Mouse (Mus musculus): ENCODE measurements around the gene Fam171a1. TPM values are rescaled to one million over a fixed set of nuclear protein-coding genes. Genes with fewer than 3 reads are reported as not detected.
"Not testable (repeated sequence)": the region's sequence is repeated elsewhere in the genome, so short reads cannot be mapped to it uniquely, and the experiment has no call there.

Gene Fam171a1
- 21.7 and 23.7 TPM in 2 replicates for polyA plus RNA-seq (2012; rRNA removed)

- peak; percentile 73 for DNase-seq
- no peak for TF ChIP-seq POLR2A (IDR thresholded peaks at IDR 0.05; ENCODE audit: low read depth, low read length)
- TF ChIP-seq CTCF (conservative IDR thresholded peaks at IDR 0.05; ENCODE audit: insufficient read depth, insufficient read length, low read depth, low read length), result no peak
- Histone ChIP-seq H3K4me3 (ENCODE audit: insufficient read depth, low read depth, low read length) (no peak within 1 kb of the TSS), H3K36me3 (ENCODE audit: control insufficient read depth, insufficient read depth, low read length) (no peaks in the 10 kb centered on the region), H3K27ac (ENCODE audit: insufficient read depth, low read depth, low read length) (peak within 1 kb of the TSS; percentile 78), H3K27me3 (replicated peaks; ENCODE audit: control insufficient read depth, insufficient read depth, low read length) (no peaks in the 10 kb centered on the region), H3K4me1 (ENCODE audit: control insufficient read depth, insufficient read depth, low read length) (no peaks in the 10 kb centered on the region)
- 53% methylated on average over 4 of the region's 4 CpGs for WGBS
Observed at GRCm38 (mm10) chr2:3113866-3114265, at the start of gene Fam171a1. Fam171a1 (plus strand) TSS chr2:3114224.

- H3K4me3 ChIP-seq (ENCODE audit: insufficient read depth, low read depth, low read length), result no peak overlapping the region
- H3K27ac ChIP-seq (ENCODE audit: insufficient read depth, low read depth, low read length), result no peak overlapping the region
- WGBS, result 86% methylated on average over 1 of the region's 1 CpGs
- DNase-seq, result no peak
- TF ChIP-seq POLR2A (IDR thresholded peaks at IDR 0.05; ENCODE audit: low read depth, low read length) (no peak), CTCF (conservative IDR thresholded peaks at IDR 0.05; ENCODE audit: insufficient read depth, insufficient read length, low read depth, low read length) (no peak)
- H3K27me3 ChIP-seq (replicated peaks; ENCODE audit: control insufficient read depth, insufficient read depth, low read length), result no peaks in the 10 kb centered on the region
- no peaks in the 10 kb centered on the region for H3K4me1 ChIP-seq (ENCODE audit: control insufficient read depth, insufficient read depth, low read length)
- no peaks in the 10 kb centered on the region for H3K36me3 ChIP-seq (ENCODE audit: control insufficient read depth, insufficient read depth, low read length)
Observed at GRCm38 (mm10) chr2:3069140-3069539, 44.9 kb upstream of the Fam171a1 start.

- H3K27me3 ChIP-seq (replicated peaks; ENCODE audit: control insufficient read depth, insufficient read depth, low read length); H3K4me1 ChIP-seq (ENCODE audit: control insufficient read depth, insufficient read depth, low read length); H3K36me3 ChIP-seq (ENCODE audit: control insufficient read depth, insufficient read depth, low read length); H3K4me3 ChIP-seq (ENCODE audit: insufficient read depth, low read depth, low read length); DNase-seq; H3K27ac ChIP-seq (ENCODE audit: insufficient read depth, low read depth, low read length): not testable (repeated sequence)
- 86% methylated on average over 3 of the region's 3 CpGs for WGBS
Observed at GRCm38 (mm10) chr2:3088361-3088760, 25.7 kb upstream of the Fam171a1 start.

- DNase-seq, result peak; percentile 37
- H3K36me3 ChIP-seq (ENCODE audit: control insufficient read depth, insufficient read depth, low read length), result no peaks in the 10 kb centered on the region
- H3K4me1 ChIP-seq (ENCODE audit: control insufficient read depth, insufficient read depth, low read length), result no peaks in the 10 kb centered on the region
- no peak overlapping the region for H3K27ac ChIP-seq (ENCODE audit: insufficient read depth, low read depth, low read length)
- no peak overlapping the region for H3K4me3 ChIP-seq (ENCODE audit: insufficient read depth, low read depth, low read length)
- WGBS, result 6% methylated on average over 1 of the region's 1 CpGs
- TF ChIP-seq POLR2A (IDR thresholded peaks at IDR 0.05; ENCODE audit: low read depth, low read length), result no peak
- TF ChIP-seq CTCF (conservative IDR thresholded peaks at IDR 0.05; ENCODE audit: insufficient read depth, insufficient read length, low read depth, low read length), result 0 out of 2 replicates have a peak, but pooled peaks have one; percentile 14
- no peaks in the 10 kb centered on the region for H3K27me3 ChIP-seq (replicated peaks; ENCODE audit: control insufficient read depth, insufficient read depth, low read length)
Observed at GRCm38 (mm10) chr2:3089274-3089673, 24.8 kb upstream of the Fam171a1 start.

- no peaks in the 10 kb centered on the region for H3K4me1 ChIP-seq (ENCODE audit: control insufficient read depth, insufficient read depth, low read length)
- H3K27me3 ChIP-seq (replicated peaks; ENCODE audit: control insufficient read depth, insufficient read depth, low read length), result no peaks in the 10 kb centered on the region
- DNase-seq, result no peak
- WGBS, result 59% methylated on average over 1 of the region's 1 CpGs
- H3K36me3 ChIP-seq (ENCODE audit: control insufficient read depth, insufficient read depth, low read length), result no peaks in the 10 kb centered on the region
- TF ChIP-seq CTCF (conservative IDR thresholded peaks at IDR 0.05; ENCODE audit: insufficient read depth, insufficient read length, low read depth, low read length) (no peak), POLR2A (IDR thresholded peaks at IDR 0.05; ENCODE audit: low read depth, low read length) (no peak)
- no peak overlapping the region for H3K4me3 ChIP-seq (ENCODE audit: insufficient read depth, low read depth, low read length)
- no peak overlapping the region for H3K27ac ChIP-seq (ENCODE audit: insufficient read depth, low read depth, low read length)
Observed at GRCm38 (mm10) chr2:3096101-3096500, 17.9 kb upstream of the Fam171a1 start.

GRCm38 (mm10) chr2:3099971-3100370 lies 14.1 kb upstream of the Fam171a1 start:
- H3K4me3 ChIP-seq (ENCODE audit: insufficient read depth, low read depth, low read length), result no peak overlapping the region
- no peaks in the 10 kb centered on the region for H3K27me3 ChIP-seq (replicated peaks; ENCODE audit: control insufficient read depth, insufficient read depth, low read length)
- TF ChIP-seq POLR2A (IDR thresholded peaks at IDR 0.05; ENCODE audit: low read depth, low read length) (no peak), CTCF (conservative IDR thresholded peaks at IDR 0.05; ENCODE audit: insufficient read depth, insufficient read length, low read depth, low read length) (no peak)
- H3K36me3 ChIP-seq (ENCODE audit: control insufficient read depth, insufficient read depth, low read length), result no peaks in the 10 kb centered on the region
- 82% methylated on average over 4 of the region's 4 CpGs for WGBS
- H3K4me1 ChIP-seq (ENCODE audit: control insufficient read depth, insufficient read depth, low read length), result no peaks in the 10 kb centered on the region
- DNase-seq, result no peak
- H3K27ac ChIP-seq (ENCODE audit: insufficient read depth, low read depth, low read length), result no peak overlapping the region

GRCm38 (mm10) chr2:3101292-3101957 lies 12.6 kb upstream of the Fam171a1 start:
- 87% methylated on average over 2 of the region's 2 CpGs for WGBS
- TF ChIP-seq CTCF (conservative IDR thresholded peaks at IDR 0.05; ENCODE audit: insufficient read depth, insufficient read length, low read depth, low read length) (no peak), POLR2A (IDR thresholded peaks at IDR 0.05; ENCODE audit: low read depth, low read length) (no peak)
- Histone ChIP-seq H3K36me3 (ENCODE audit: control insufficient read depth, insufficient read depth, low read length) (no peaks in the 10 kb centered on the region), H3K27ac (ENCODE audit: insufficient read depth, low read depth, low read length) (no peak overlapping the region), H3K27me3 (replicated peaks; ENCODE audit: control insufficient read depth, insufficient read depth, low read length) (no peaks in the 10 kb centered on the region), H3K4me3 (ENCODE audit: insufficient read depth, low read depth, low read length) (no peak overlapping the region), H3K4me1 (ENCODE audit: control insufficient read depth, insufficient read depth, low read length) (no peaks in the 10 kb centered on the region)
- DNase-seq, result no peak
